Mouse (Mus musculus): ENCODE measurements around the gene Col5a2.
"Not testable (repeated sequence)": the region's sequence is repeated elsewhere in the genome, so short reads cannot be mapped to it uniquely, and the experiment has no call there.

Gene Col5a2

GRCm38 (mm10) chr1:45502865-45503332 is at the start of gene Col5a2:
Gene Col5a2, minus strand, starts transcription at chr1:45503282.
- DNase-seq = peak; percentile 3

GRCm38 (mm10) chr1:45550531-45550930 is 47.4 kb upstream of the Col5a2 start:
- DNase-seq = no peak

- no peak for DNase-seq
These were observed 38.8 kb upstream of the Col5a2 start for GRCm38 (mm10) chr1:45541888-45542287.

- no peak for DNase-seq
These were observed 38.1 kb upstream of the Col5a2 start for GRCm38 (mm10) chr1:45541161-45541560.

- DNase-seq = no peak
These were observed 28.4 kb upstream of the Col5a2 start for GRCm38 (mm10) chr1:45531486-45531885.

- not testable (repeated sequence) for DNase-seq
These were observed 24.4 kb upstream of the Col5a2 start for GRCm38 (mm10) chr1:45527476-45527875.

- no peak for DNase-seq
These were observed 20.5 kb upstream of the Col5a2 start for GRCm38 (mm10) chr1:45523601-45524000.

GRCm38 (mm10) chr1:45521486-45521885 is 18.4 kb upstream of the Col5a2 start:
- no peak for DNase-seq

- no peak for DNase-seq
These were observed 791 bp downstream of the Col5a2 start for GRCm38 (mm10) chr1:45502241-45502741.

- no peak for DNase-seq
These were observed 1.6 kb downstream of the Col5a2 start for GRCm38 (mm10) chr1:45501437-45501836.

GRCm38 (mm10) chr1:45500456-45500855 is 2.6 kb downstream of the Col5a2 start:
- DNase-seq = no peak

- no peak for DNase-seq
These were observed 8.1 kb downstream of the Col5a2 start for GRCm38 (mm10) chr1:45495025-45495424.

GRCm38 (mm10) chr1:45492130-45492723 is 10.9 kb downstream of the Col5a2 start:
- DNase-seq = no peak

GRCm38 (mm10) chr1:45490451-45490850 is 12.6 kb downstream of the Col5a2 start:
- DNase-seq = no peak

GRCm38 (mm10) chr1:45488291-45488690 is 14.8 kb downstream of the Col5a2 start:
- no peak for DNase-seq

- DNase-seq = no peak
These were observed 20.1 kb downstream of the Col5a2 start for GRCm38 (mm10) chr1:45483001-45483400.

GRCm38 (mm10) chr1:45481876-45482275 is 21.2 kb downstream of the Col5a2 start:
- DNase-seq = no peak

GRCm38 (mm10) chr1:45479087-45479486 is 24.0 kb downstream of the Col5a2 start:
- no peak for DNase-seq

- no peak for DNase-seq
These were observed 30.3 kb downstream of the Col5a2 start for GRCm38 (mm10) chr1:45472751-45473150.

GRCm38 (mm10) chr1:45460767-45461166 is 42.3 kb downstream of the Col5a2 start:
- DNase-seq = no peak

- DNase-seq = no peak
These were observed 47.3 kb downstream of the Col5a2 start for GRCm38 (mm10) chr1:45455763-45456162.

GRCm38 (mm10) chr1:45448856-45449255 is 54.2 kb downstream of the Col5a2 start:
- DNase-seq = no peak

- peak; percentile 1 for DNase-seq
These were observed 71.2 kb downstream of the Col5a2 start for GRCm38 (mm10) chr1:45431922-45432321.

- DNase-seq = no peak
These were observed 72.6 kb downstream of the Col5a2 start for GRCm38 (mm10) chr1:45430520-45430919.

- not testable (repeated sequence) for DNase-seq
These were observed 73.9 kb downstream of the Col5a2 start for GRCm38 (mm10) chr1:45429145-45429544.

Measured in cerebellum, adult 9-10 months (tissue).